8 mouse cellular contexts compared by ENCODE assay signal in the genomic region with DNA sequence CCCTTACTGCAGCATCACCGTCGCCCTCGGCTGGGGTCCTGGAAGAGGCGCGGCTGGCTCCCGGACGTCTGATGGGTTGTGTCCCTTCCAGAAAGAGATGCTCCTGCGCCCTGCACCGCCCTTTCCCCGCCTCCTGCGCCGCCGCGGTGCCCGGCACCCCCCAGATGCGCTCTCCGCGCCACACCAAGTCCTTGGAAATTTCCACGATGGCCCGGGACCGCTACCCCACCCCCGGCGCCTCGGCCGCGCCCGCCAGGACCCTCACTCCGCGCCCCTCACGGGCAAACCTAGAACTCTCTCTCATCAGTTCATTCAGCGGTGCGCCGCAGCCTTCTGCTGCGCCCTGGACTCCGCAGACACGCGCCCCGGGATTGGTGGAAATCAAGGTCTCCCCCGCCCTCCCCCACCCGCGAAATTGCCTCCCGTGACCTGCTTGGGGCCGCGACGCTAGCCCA. TPM values are rescaled to one million over a fixed set of nuclear protein-coding genes. Genes with fewer than 3 reads are reported as not detected.
A peak's percentile ranks its signal among the peaks of the same experiment; 100 is the strongest.
DNase-seq lines count a peak whose midpoint lies in the region; ATAC-seq and TF ChIP-seq lines count a peak whose summit lies in the region.

A gene (minus strand): TSS at position 377 of the 455 bp plus-strand sequence.

- WGBS in heart, embryonic 10.5 days: 0% methylated on average over 45 of the region's 45 CpGs
- 1% methylated on average over 44 of the region's 45 CpGs for WGBS in forebrain, embryonic 16.5 days
- under 1% methylated on average over 42 of the region's 45 CpGs for WGBS in intestine, postnatal 0 days
- under 1% methylated on average over 45 of the region's 45 CpGs for WGBS in limb, embryonic 12.5 days
- WGBS in neural tube, embryonic 13.5 days: under 1% methylated on average over 43 of the region's 45 CpGs

- TF ChIP-seq CTCF in intestine, postnatal 0 days (IDR thresholded peaks at IDR 0.05; ENCODE audit: low read depth): no peak

- no peak for DNase-seq in heart, embryonic 10.5 days (ENCODE audit: low spot score)
- no peak for DNase-seq in heart, adult 9 months (ENCODE audit: low spot score in 2 of 2)
- no peak for DNase-seq in natural killer cell, adult 2 months (ENCODE audit: low spot score in 2 of 2)

- peak within 1 kb of the TSS; percentile 63 for H3K4me2 ChIP-seq in forebrain, embryonic 16.5 days (ENCODE audit: low read length)
- H3K4me2 ChIP-seq in intestine, postnatal 0 days (replicated peaks; ENCODE audit: low read depth): peak within 1 kb of the TSS; percentile 71
- peak within 1 kb of the TSS; percentile 95 for H3K4me2 ChIP-seq in limb, embryonic 12.5 days
- peak within 1 kb of the TSS; percentile 83 for H3K4me2 ChIP-seq in neural tube, embryonic 13.5 days

- H3K27ac ChIP-seq in heart, embryonic 10.5 days: peak within 1 kb of the TSS; percentile 88
- no peak within 1 kb of the TSS for H3K27ac ChIP-seq in brown adipose tissue, adult 24 weeks (replicated peaks; ENCODE audit: low read depth, low read length)
- H3K27ac ChIP-seq in forebrain, embryonic 16.5 days (ENCODE audit: low read length): peak within 1 kb of the TSS; percentile 99
- H3K27ac ChIP-seq in intestine, postnatal 0 days (ENCODE audit: low read depth, low read length): no peak within 1 kb of the TSS
- peak within 1 kb of the TSS; percentile 83 for H3K27ac ChIP-seq in limb, embryonic 12.5 days
- peak within 1 kb of the TSS; percentile 99 for H3K27ac ChIP-seq in neural tube, embryonic 13.5 days (replicated peaks)

- no peaks in the 10 kb centered on the region for H3K9me3 ChIP-seq in heart, embryonic 10.5 days
- H3K9me3 ChIP-seq in forebrain, embryonic 16.5 days (ENCODE audit: control insufficient read depth, low read length): no peaks in the 10 kb centered on the region
- H3K9me3 ChIP-seq in intestine, postnatal 0 days (ENCODE audit: control insufficient read depth): no peaks in the 10 kb centered on the region
- H3K9me3 ChIP-seq in limb, embryonic 12.5 days: no peaks in the 10 kb centered on the region
- H3K9me3 ChIP-seq in neural tube, embryonic 13.5 days: no peaks in the 10 kb centered on the region

- H3K4me3 ChIP-seq in heart, embryonic 10.5 days: peak within 1 kb of the TSS; percentile 79
- 0 out of 2 replicates have a peak within 1 kb of the TSS, but pooled peaks have one; percentile 15 for H3K4me3 ChIP-seq in brown adipose tissue, adult 24 weeks (ENCODE audit: insufficient read depth, low read depth, low read length)
- H3K4me3 ChIP-seq in forebrain, embryonic 16.5 days (replicated peaks; ENCODE audit: low read length): peak within 1 kb of the TSS; percentile 83
- H3K4me3 ChIP-seq in intestine, postnatal 0 days (ENCODE audit: low read depth, low read length): peak within 1 kb of the TSS; percentile 44
- H3K4me3 ChIP-seq in limb, embryonic 12.5 days (replicated peaks): peak within 1 kb of the TSS; percentile 64
- H3K4me3 ChIP-seq in neural tube, embryonic 13.5 days: peak within 1 kb of the TSS; percentile 78

- H3K36me3 ChIP-seq in heart, embryonic 10.5 days: no peaks in the 10 kb centered on the region
- H3K36me3 ChIP-seq in forebrain, embryonic 16.5 days (ENCODE audit: control insufficient read depth, insufficient read depth): no peaks in the 10 kb centered on the region
- H3K36me3 ChIP-seq in intestine, postnatal 0 days (ENCODE audit: control insufficient read depth, insufficient read depth): no peaks in the 10 kb centered on the region
- H3K36me3 ChIP-seq in limb, embryonic 12.5 days: no peaks in the 10 kb centered on the region
- H3K36me3 ChIP-seq in neural tube, embryonic 13.5 days: peaks cover 11% of the 10 kb centered on the region

- ATAC-seq in forebrain, embryonic 16.5 days: peak; percentile 61
- ATAC-seq in intestine, postnatal 0 days: no peak; the same call in 1 of the 2 replicates
- ATAC-seq in limb, embryonic 12.5 days (ENCODE audit: insufficient number of reproducible peaks, insufficient read depth, low FRiP score, low TSS enrichment, low read depth): peak; percentile 69
- ATAC-seq in neural tube, embryonic 13.5 days (ENCODE audit: low read depth): peak; percentile 80

- H3K4me1 ChIP-seq in heart, embryonic 10.5 days: peaks cover 10% of the 10 kb centered on the region
- no peaks in the 10 kb centered on the region for H3K4me1 ChIP-seq in brown adipose tissue, adult 24 weeks (ENCODE audit: control insufficient read depth, insufficient read depth, insufficient read length, low read length)
- peaks cover 21% of the 10 kb centered on the region for H3K4me1 ChIP-seq in forebrain, embryonic 16.5 days (replicated peaks; ENCODE audit: control insufficient read depth, insufficient read depth, low read length)
- H3K4me1 ChIP-seq in intestine, postnatal 0 days (replicated peaks; ENCODE audit: control insufficient read depth, insufficient read depth, low read length): no peaks in the 10 kb centered on the region
- peaks cover 13% of the 10 kb centered on the region for H3K4me1 ChIP-seq in limb, embryonic 12.5 days (replicated peaks)
- H3K4me1 ChIP-seq in neural tube, embryonic 13.5 days (replicated peaks): peaks cover 47% of the 10 kb centered on the region

- peaks cover 19% of the 10 kb centered on the region for H3K27me3 ChIP-seq in heart, embryonic 10.5 days (ENCODE audit: insufficient read depth, poor library complexity, severe bottlenecking)
- H3K27me3 ChIP-seq in forebrain, embryonic 16.5 days (replicated peaks; ENCODE audit: control insufficient read depth, insufficient read depth, low read length): no peaks in the 10 kb centered on the region
- peaks cover 23% of the 10 kb centered on the region for H3K27me3 ChIP-seq in intestine, postnatal 0 days (replicated peaks; ENCODE audit: control insufficient read depth, insufficient read depth, low read length)
- H3K27me3 ChIP-seq in limb, embryonic 12.5 days: peaks cover 17% of the 10 kb centered on the region
- H3K27me3 ChIP-seq in neural tube, embryonic 13.5 days: no peaks in the 10 kb centered on the region

- H3K9ac ChIP-seq in forebrain, embryonic 16.5 days (replicated peaks; ENCODE audit: low read depth, low read length): peak within 1 kb of the TSS; percentile 94
- no peak within 1 kb of the TSS for H3K9ac ChIP-seq in intestine, postnatal 0 days (ENCODE audit: low read depth, low read length)
- H3K9ac ChIP-seq in limb, embryonic 12.5 days (replicated peaks): peak within 1 kb of the TSS; percentile 79
- H3K9ac ChIP-seq in neural tube, embryonic 13.5 days: peak within 1 kb of the TSS; percentile 93

RNA-seq across cellular contexts. Expression of the gene that starts here (rescaled TPM):
- polyA plus RNA-seq in heart, embryonic 10.5 days (2016; fragmentation: Nextera tagmentation; extraction: Ambion mirVana): 3.1 and 3.4 TPM in 2 replicates
- not detected in 2 replicates for polyA plus RNA-seq in brown adipose tissue, adult 24 weeks (2012; ENCODE audit: insufficient read depth, insufficient read length, missing spikeins)
- 6.4 and 6.7 TPM in 2 replicates for polyA plus RNA-seq in forebrain, embryonic 16.5 days (2015; fragmentation: Nextera tagmentation; extraction: Ambion mirVana)
- polyA plus RNA-seq in intestine, postnatal 0 days (2015; fragmentation: Nextera tagmentation; extraction: Ambion mirVana): 0.17 and 0.34 TPM in 2 replicates
- polyA plus RNA-seq in limb, embryonic 12.5 days (2016; fragmentation: Nextera tagmentation; extraction: Ambion mirVana): 1.5 and 2.2 TPM in 2 replicates
- 9.8 and 10.0 TPM in 2 replicates for polyA plus RNA-seq in neural tube, embryonic 13.5 days (2015; fragmentation: Nextera tagmentation; extraction: Ambion mirVana)

Comparison
In these comparisons a context has a peak if more than half of its experiments do, and no peak if none do; other contexts are left out.
1. H3K27ac ChIP-seq: peak in heart, embryonic 10.5 days (single experiment), forebrain, embryonic 16.5 days (single experiment), limb, embryonic 12.5 days (single experiment) and neural tube, embryonic 13.5 days (single experiment); none in brown adipose tissue, adult 24 weeks (single experiment) and intestine, postnatal 0 days (single experiment).
2. H3K4me3 ChIP-seq: peak in every context shown above with its lines; median percentile 83 in forebrain, embryonic 16.5 days; 79 in heart, embryonic 10.5 days; 78 in neural tube, embryonic 13.5 days; 64 in limb, embryonic 12.5 days; 44 in intestine, postnatal 0 days; 15 in brown adipose tissue, adult 24 weeks.
3. Peak in every context shown above with its lines, with median percentiles within 50 percentile points of each other: H3K4me2 ChIP-seq.